Mouse (Mus musculus): ENCODE measurements around the gene Exoc7. TPM values are rescaled to one million over a fixed set of nuclear protein-coding genes. Genes with fewer than 3 reads are reported as not detected.

Exoc7 gene
- total RNA-seq (2021) = 10 to 100 TPM; 84.6 to 97.9 TPM
- long read RNA-seq, transcript Exoc7-202 (18 exons, 3,205 nt) = minor isoform, 13 of 61 reads
- long read RNA-seq, transcript Exoc7-201 (20 exons, 3,337 nt) = major isoform, 34 of 61 reads
- long read RNA-seq, partial matches to known transcripts = 9 of 61 reads
- long read RNA-seq, other reads (novel, unspliced or antisense) = 5 of 61 reads

DNA sequence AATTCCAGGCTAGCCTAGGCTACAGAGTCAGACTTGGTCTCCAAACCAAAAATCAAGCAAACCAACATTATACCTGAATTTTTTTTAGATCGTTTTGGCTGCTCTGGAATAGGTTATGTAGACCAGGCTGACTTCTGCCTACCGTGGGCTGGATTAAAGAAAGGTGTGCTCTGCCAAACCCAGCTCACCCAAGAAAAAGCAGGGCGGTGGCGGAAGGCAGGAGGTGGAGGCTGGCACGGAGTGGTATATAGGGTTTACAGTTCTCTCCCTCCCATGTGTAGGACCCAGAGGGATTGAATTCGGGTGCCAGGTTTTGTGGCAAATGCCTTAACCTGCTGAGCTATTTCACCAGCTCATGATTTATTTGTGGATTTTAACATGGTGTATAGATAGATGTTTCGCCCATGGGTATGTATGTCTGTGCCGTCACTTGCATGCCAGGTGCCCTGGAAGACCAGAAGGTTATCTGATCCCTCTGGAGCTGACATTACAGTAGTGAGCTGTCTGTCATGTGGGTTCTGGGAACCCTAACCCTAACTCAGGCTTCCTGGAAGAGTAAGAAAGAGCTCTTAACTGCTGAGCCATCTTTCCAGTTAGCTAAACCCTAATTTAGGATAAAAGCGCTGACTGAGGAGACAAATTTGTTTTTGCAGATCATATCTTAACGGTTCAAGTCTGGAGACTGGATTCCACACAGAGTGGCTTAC lies at the start of gene Exoc7:
TSS of gene Exoc7 (minus strand) at position 215 of the 707 bp plus-strand sequence.
- DNase-seq (ENCODE audit: low spot score in 2 of 2) = no peak

DNA sequence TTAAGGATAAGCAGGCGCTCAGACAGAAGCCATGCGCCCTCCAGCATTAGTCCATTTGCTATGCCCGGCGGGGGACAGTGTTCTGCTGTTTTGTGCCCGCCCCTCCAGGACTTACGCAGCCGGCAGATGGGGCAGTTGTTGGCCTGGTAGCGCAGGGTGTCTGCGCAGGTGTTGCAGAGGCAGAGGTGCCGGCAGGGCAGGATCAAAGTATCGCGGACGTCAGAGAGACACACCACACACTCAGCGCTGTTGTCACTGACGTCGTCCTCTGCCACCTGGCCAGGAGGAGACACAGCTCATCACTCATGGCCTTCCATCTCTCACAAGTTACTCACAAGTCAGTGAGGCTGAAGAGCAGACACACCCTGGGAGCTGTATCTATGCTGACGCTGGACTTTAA lies 47.5 kb upstream of the Exoc7 start:
- DNase-seq (ENCODE audit: low spot score in 2 of 2) = no peak

GRCm38 (mm10) chr11:116353535-116353934 lies 46.5 kb upstream of the Exoc7 start:
- DNase-seq (ENCODE audit: low spot score in 2 of 2) = no peak

DNA sequence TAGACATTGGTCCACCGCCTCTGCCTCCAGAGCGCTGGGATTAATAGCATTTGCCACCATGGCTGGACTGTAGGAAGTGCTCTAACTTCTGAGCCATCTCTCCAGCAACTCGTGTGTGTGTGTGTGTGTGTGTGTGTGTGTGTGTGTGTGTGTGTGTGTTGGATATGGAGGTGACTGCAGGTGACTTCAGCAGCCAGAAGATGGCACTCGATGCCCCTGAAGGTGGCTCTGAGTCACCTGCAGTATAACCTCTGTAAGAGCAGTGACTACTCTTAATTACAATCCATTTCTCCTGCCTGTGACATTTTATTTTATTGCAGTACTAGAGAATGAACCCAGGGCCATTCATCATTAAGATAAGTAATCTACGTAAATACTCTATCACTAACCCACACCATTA lies 44.3 kb upstream of the Exoc7 start:
- no peak for DNase-seq (ENCODE audit: low spot score in 2 of 2)

GRCm38 (mm10) chr11:116347955-116348354 lies 40.9 kb upstream of the Exoc7 start:
- DNase-seq (ENCODE audit: low spot score in 2 of 2) = no peak

DNA sequence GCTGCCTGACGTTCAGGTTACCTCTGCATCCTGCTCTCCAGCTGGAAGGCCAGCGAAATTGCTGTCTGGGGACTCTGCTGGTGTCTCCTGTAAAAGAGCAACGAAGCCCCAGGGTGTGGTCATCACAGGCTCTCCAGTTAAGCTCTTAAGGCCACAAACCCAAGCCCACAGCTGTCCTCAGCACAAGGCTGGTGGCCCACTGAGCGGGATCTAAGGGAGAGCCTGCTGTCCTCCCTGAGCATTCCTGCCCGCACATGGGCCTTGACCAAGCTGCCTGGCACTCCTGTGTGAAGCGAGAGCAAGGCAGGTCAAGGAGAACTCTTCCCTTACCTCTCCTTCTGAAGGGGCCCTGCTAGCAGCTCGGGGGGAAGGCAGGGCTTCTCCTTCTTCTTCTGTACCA lies 40.0 kb upstream of the Exoc7 start:
- DNase-seq (ENCODE audit: low spot score in 2 of 2) = no peak

GRCm38 (mm10) chr11:116342069-116342791 lies 35.2 kb upstream of the Exoc7 start:
- DNase-seq (ENCODE audit: low spot score in 2 of 2) = peak; percentile 53 to 64

DNA sequence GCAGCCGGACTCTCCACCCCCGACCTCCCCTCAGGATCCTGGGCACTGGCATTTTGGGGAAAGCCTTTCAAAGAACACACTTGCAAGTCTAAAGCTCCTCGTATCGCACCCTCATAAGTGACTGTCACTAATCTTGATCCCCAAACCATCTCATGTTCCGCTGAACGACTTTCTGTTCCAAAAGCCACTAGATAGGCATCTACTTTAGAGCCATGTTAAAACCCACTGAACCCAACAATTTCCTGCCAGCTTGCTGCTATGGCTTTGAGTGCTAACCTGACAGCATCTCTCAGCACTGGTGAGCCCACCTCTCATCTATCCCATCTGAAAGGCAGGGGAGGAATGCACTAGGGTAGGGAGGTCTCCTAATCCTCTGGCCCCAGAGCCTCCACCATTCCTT lies 30.5 kb upstream of the Exoc7 start:
- DNase-seq (ENCODE audit: low spot score in 2 of 2) = no peak

DNA sequence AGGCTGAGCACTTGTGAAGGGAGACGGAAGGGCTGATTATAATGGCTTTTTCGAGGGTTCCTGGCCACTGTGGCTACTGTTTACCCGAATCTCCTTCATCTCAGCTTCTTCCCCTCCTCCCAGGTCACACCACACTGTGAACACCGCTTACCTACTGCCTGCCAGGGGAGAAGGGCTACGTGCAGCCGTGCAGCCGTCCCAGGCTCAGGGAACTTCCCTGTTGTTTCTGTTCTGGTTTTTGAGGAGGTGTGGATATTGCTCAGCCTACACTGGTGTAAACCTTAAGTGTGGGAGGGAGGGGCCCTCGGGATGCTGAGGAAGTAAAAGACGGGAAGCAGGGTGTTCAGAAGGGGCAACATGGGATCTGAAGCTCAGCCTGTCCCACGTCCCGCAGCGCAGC lies 30.0 kb upstream of the Exoc7 start:
- DNase-seq (ENCODE audit: low spot score in 2 of 2) = no peak

- no peak for DNase-seq (ENCODE audit: low spot score in 2 of 2)
Measured at GRCm38 (mm10) chr11:116336393-116336792, 29.4 kb upstream of the Exoc7 start.

GRCm38 (mm10) chr11:116335244-116336036 lies 28.4 kb upstream of the Exoc7 start, which contains the start of gene Foxj1:
Gene Foxj1 (minus strand): TSS chr11:116335399.
- peak; percentile 98 to 99 for DNase-seq (ENCODE audit: low spot score in 2 of 2)

GRCm38 (mm10) chr11:116334417-116334782 lies 27.4 kb upstream of the Exoc7 start:
- no peak for DNase-seq (ENCODE audit: low spot score in 2 of 2)

GRCm38 (mm10) chr11:116333526-116334416 lies 26.7 kb upstream of the Exoc7 start:
- no peak for DNase-seq (ENCODE audit: low spot score in 2 of 2)

DNA sequence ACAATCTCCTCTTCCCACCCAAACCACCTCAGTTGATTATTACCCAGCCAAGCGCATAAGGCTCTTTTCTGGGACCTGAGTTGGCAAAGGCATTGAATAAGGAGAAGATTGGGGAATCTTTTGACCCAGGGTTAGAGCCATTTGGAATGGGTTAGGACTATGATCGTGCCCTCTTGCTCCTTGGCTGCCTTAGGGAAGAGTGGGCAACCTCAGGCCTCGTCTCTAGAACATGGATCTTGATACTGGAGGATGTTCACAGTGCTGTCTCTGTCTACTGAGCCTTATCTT lies 25.9 kb upstream of the Exoc7 start:
- DNase-seq (ENCODE audit: low spot score in 2 of 2) = no peak

GRCm38 (mm10) chr11:116332232-116332982 lies 25.4 kb upstream of the Exoc7 start:
- DNase-seq (ENCODE audit: low spot score in 2 of 2) = peak in 1 of 2 experiments; percentile 61

DNA sequence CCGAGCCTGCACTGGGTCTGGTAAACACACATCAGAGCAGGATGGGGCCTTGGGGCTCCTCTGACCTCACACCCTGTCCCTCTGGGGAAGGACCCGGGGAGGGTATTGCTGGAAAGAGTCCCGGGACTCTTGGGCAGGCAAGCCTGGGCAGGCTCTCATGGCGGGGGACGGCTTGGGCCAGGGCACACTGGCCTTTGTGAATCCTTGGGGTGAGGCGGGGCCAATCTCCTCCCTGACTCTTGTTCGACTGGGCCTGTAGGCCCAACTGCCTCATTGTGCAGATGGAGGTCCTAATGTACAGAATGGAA lies 23.1 kb upstream of the Exoc7 start:
- no peak for DNase-seq (ENCODE audit: low spot score in 2 of 2)

DNA sequence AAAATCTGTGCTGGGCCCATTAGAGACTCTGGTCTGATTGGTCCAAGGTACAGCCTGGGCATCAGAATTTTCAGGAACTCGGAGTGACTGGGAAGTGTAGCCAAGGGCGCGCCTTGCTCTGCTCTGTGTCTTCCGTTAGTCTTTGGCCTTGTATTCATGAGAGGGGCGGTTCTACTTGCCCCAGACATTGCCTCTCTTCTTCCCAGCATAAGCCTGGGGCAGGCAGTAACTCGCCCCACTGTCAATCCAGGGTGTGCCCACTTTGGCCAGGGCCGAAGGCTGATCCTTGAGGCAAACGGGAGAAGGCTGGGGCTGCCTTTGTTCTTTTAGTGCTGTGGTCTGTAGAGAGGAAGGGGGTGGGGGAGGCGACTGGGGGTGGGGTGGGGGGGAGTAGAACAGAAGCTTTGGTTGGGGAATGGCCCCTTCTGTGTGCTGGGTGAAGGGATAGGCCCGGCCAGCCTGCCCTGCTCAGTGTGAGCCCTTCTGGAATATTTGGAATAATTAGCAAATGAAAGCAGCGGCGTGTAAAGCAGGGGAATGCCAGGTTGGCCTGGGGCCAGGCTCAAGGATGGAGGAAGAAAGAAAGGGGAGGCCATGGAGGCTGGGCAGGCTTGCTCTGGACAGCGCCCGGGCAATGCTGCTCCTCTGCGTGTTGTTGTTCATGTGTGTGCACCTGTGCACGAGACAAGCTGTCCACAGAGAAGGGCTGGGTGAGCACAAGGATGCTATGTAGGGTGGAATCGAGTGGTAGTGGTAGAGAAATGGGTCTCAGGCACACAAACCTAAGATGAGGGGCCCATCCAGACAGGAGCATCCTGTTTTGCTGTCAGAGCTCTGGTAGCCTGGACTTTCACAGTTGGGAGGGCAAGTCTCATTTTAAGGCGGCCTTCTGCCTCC lies 22.5 kb upstream of the Exoc7 start:
- peak; percentile 64 to 69 for DNase-seq (ENCODE audit: low spot score in 2 of 2)

DNA sequence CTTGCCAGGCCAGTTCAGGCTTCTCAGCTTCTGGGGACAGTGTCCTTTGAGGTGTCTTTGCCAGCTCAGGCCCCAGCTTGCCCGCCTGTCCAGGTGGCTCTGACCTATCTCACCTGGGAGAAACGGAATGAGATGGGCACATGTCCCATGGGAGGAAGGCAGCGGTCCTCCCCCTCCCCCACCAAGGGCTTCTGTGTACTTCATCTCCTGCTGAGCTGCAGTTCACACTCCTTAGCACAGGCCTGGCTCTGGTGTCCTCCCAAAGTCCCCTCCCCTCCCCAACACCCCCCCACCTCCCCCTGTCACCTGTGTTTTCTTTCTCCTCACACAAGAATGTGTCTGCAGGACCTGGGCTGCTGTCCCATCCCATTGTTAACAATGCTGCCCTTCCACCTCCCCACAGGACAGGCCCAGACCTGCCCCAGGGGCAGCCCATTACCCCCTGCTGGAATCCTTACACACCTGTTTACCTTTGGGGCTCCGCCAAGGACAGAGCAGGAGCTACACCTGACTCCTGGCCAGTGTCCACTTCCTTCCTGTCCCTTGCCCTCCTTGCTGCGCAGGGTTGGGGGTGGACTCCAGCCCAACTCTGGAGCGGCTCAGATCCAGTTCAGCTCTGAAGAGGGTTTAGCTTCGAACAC lies 20.1 kb upstream of the Exoc7 start:
- DNase-seq (ENCODE audit: low spot score in 2 of 2) = no peak
